ENCODE assay signal across 19 mouse cellular contexts in the genomic region with DNA sequence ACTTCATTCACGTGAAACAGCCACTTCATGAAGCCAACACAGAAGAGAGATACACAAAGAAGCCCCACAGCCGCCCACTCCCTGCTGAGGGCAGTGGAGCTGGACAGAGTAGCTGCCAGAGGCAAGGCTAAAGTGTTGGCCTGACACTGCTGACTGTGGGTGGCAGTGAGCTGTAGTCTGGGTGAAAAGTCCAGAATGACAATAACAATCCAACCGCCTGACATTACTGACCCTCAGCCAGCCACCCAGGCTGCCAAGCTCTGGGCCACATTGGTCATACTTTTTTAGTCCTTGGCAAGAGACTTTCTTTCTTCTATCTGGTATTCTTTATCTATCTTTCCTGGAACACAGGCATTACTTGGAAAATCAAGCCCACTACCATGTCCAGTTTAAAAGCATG. TPM values are rescaled to one million over a fixed set of nuclear protein-coding genes. Genes with fewer than 3 reads are reported as not detected.
"Had no signal": no experiment of that assay in that cellular context is flagged by ENCODE, and none has a peak within 500 bp of the region (broad histone marks: within the 10 kb centered on the region; RNA-seq: fewer than 3 reads in every experiment).

No protein-coding gene starts in this region.

- H3K4me2 ChIP-seq: limb, embryonic 13.5 days; midbrain, embryonic 12.5 days; neural tube, embryonic 13.5 days; stomach, embryonic 15.5 days had no signal

- H3K27ac ChIP-seq: limb, embryonic 13.5 days; liver, embryonic 14.5 days; midbrain, embryonic 12.5 days; neural tube, embryonic 13.5 days; stomach, embryonic 15.5 days had no signal

- H3K4me3 ChIP-seq: limb, embryonic 13.5 days; midbrain, embryonic 12.5 days; neural tube, embryonic 13.5 days; stomach, embryonic 15.5 days had no signal

- DNase-seq: kidney, postnatal 25 days; layer of hippocampus, adult 9-11 months; layer of hippocampus, postnatal 36 days; lung, adult 18-20 months; retina, postnatal 1 day; right cerebral cortex, postnatal 4 days; spleen, adult 18-20 months; thymus, postnatal 4 days had no signal

- ATAC-seq: midbrain, embryonic 16.5 days had no signal

- H3K27me3 ChIP-seq: limb, embryonic 13.5 days; midbrain, embryonic 12.5 days; neural tube, embryonic 13.5 days; stomach, embryonic 15.5 days had no signal

- H3K4me1 ChIP-seq: limb, embryonic 13.5 days; midbrain, embryonic 12.5 days; neural tube, embryonic 13.5 days; stomach, embryonic 15.5 days had no signal

- H3K9ac ChIP-seq: limb, embryonic 13.5 days; liver, embryonic 14.5 days; midbrain, embryonic 12.5 days; neural tube, embryonic 13.5 days; stomach, embryonic 15.5 days had no signal

- H3K36me3 ChIP-seq: limb, embryonic 13.5 days; midbrain, embryonic 12.5 days; neural tube, embryonic 13.5 days; stomach, embryonic 15.5 days had no signal

- H3K9me3 ChIP-seq: limb, embryonic 13.5 days; midbrain, embryonic 12.5 days; neural tube, embryonic 13.5 days; stomach, embryonic 15.5 days had no signal

RNA-seq across cellular contexts. Expression of gene Ccl11, which starts 13.5 kb away (rescaled TPM):
- total RNA-seq: layer of hippocampus, postnatal 36 days; megakaryocyte-erythroid progenitor cell, adult 5-6 weeks had no signal
- polyA plus RNA-seq: midbrain, embryonic 12.5 days had no signal

RNA-seq across cellular contexts. Expression of gene Ccl7, which starts 25.6 kb away (rescaled TPM):
- total RNA-seq: layer of hippocampus, postnatal 36 days; megakaryocyte-erythroid progenitor cell, adult 5-6 weeks had no signal
- polyA plus RNA-seq: liver, adult 2 months had no signal

RNA-seq across cellular contexts. Expression of gene Ccl12, which starts 30.6 kb away (rescaled TPM):
- total RNA-seq: left cerebral cortex, postnatal 36 days; liver, adult 2 months; megakaryocyte-erythroid progenitor cell, adult 5-6 weeks had no signal

RNA-seq across cellular contexts. Expression of gene Gm17268, which starts 32.7 kb away (rescaled TPM):
- total RNA-seq: layer of hippocampus, postnatal 36 days; left cerebral cortex, postnatal 36 days; liver, adult 2 months; megakaryocyte-erythroid progenitor cell, adult 5-6 weeks had no signal
- polyA plus RNA-seq: kidney, embryonic 16.5 days; limb, embryonic 13.5 days; liver, adult 2 months; liver, embryonic 14.5 days; lung, embryonic 16.5 days; midbrain, embryonic 12.5 days; midbrain, embryonic 16.5 days; neural tube, embryonic 13.5 days; stomach, embryonic 15.5 days had no signal

RNA-seq across cellular contexts. Expression of gene Ccl2, which starts 35.7 kb away (rescaled TPM):
- total RNA-seq: left cerebral cortex, postnatal 36 days; megakaryocyte-erythroid progenitor cell, adult 5-6 weeks had no signal
